Mouse (Mus musculus) 416B (cell line): ENCODE results near the gene Pax2.

Experiments used
- DNase-seq: peaks from one replicate; pipeline ENCODE4 v3.0.0; 2011; ENCODE audit warnings: low read depth

Pax2 gene

GRCm38 (mm10) chr19:44755693-44756420 is at the start of gene Pax2:
Gene Pax2, plus strand, starts transcription at chr19:44756045.
- no peak for DNase-seq

GRCm38 (mm10) chr19:44708885-44709284 is 47.0 kb upstream of the Pax2 start:
- DNase-seq = peak; percentile 30

GRCm38 (mm10) chr19:44716731-44717600 is 38.9 kb upstream of the Pax2 start:
- no peak for DNase-seq

- DNase-seq = no peak
Observed at GRCm38 (mm10) chr19:44719292-44720193, 36.3 kb upstream of the Pax2 start.

- no peak for DNase-seq
Observed at GRCm38 (mm10) chr19:44720194-44720521, 35.7 kb upstream of the Pax2 start.

- DNase-seq = no peak
Observed at GRCm38 (mm10) chr19:44723611-44724440, 32.0 kb upstream of the Pax2 start.

- no peak for DNase-seq
Observed at GRCm38 (mm10) chr19:44725951-44726791, 29.7 kb upstream of the Pax2 start.

GRCm38 (mm10) chr19:44734116-44734515 is 21.7 kb upstream of the Pax2 start:
- no peak for DNase-seq

GRCm38 (mm10) chr19:44734682-44735081 is 21.2 kb upstream of the Pax2 start:
- DNase-seq = no peak

GRCm38 (mm10) chr19:44740300-44740699 is 15.5 kb upstream of the Pax2 start:
- DNase-seq = no peak

GRCm38 (mm10) chr19:44741091-44741763 is 14.6 kb upstream of the Pax2 start:
- no peak for DNase-seq

GRCm38 (mm10) chr19:44741764-44742127 is 14.1 kb upstream of the Pax2 start:
- no peak for DNase-seq

- DNase-seq = no peak
Observed at GRCm38 (mm10) chr19:44742131-44743020, 13.5 kb upstream of the Pax2 start.

GRCm38 (mm10) chr19:44743021-44743415 is 12.8 kb upstream of the Pax2 start:
- DNase-seq = no peak

- DNase-seq = no peak
Observed at GRCm38 (mm10) chr19:44743961-44744520, 11.8 kb upstream of the Pax2 start.

GRCm38 (mm10) chr19:44745741-44746140 is 10.1 kb upstream of the Pax2 start:
- no peak for DNase-seq

- no peak for DNase-seq
Observed at GRCm38 (mm10) chr19:44746541-44747024, 9.3 kb upstream of the Pax2 start.

GRCm38 (mm10) chr19:44747471-44747870 is 8.4 kb upstream of the Pax2 start:
- DNase-seq = no peak
